In genomic region chr7:87100377-87100776, GRCm38 (mm10) we compare ENCODE assay signal across 5 mouse cellular contexts.
DNase-seq lines count a peak whose midpoint lies in the region; TF ChIP-seq lines count a peak whose summit lies in the region.
"Not testable (repeated sequence)": the region's sequence is repeated elsewhere in the genome, so short reads cannot be mapped to it uniquely, and the experiment has no call there.

No protein-coding gene starts in this region.

- H3K27me3 ChIP-seq in E14TG2a.4 (ENCODE audit: insufficient read depth, low read length), result not testable (repeated sequence)

- peak; percentile 25 for DNase-seq in ES-CJ7 (ENCODE audit: low read depth, low spot score)
- DNase-seq in ES-E14 (ENCODE audit: low read depth, low spot score), result not testable (repeated sequence)
- DNase-seq in R1 (ENCODE audit: low read depth, low spot score), result peak; percentile 53
- DNase-seq in ZHBTc4 (ENCODE audit: low read depth, low spot score), result peak; percentile 24

- H3K9me3 ChIP-seq in E14TG2a.4 (ENCODE audit: low read length), result peaks cover 44% of the 10 kb centered on the region
- not testable (repeated sequence) for H3K9me3 ChIP-seq in ES-E14 (ENCODE audit: control insufficient read depth, insufficient read depth, low read depth, low read length)

- H3K9ac ChIP-seq in ES-E14 (ENCODE audit: insufficient read depth, low read depth, low read length, poor library complexity, severe bottlenecking), result not testable (repeated sequence)

- not testable (repeated sequence) for H3K36me3 ChIP-seq in E14TG2a.4 (ENCODE audit: insufficient read depth, low read length); ES-E14 (ENCODE audit: control insufficient read depth, insufficient read depth, low read length, poor library complexity, severe bottlenecking)

- H3K4me3 ChIP-seq in E14TG2a.4 (replicated peaks; ENCODE audit: low read length) (peak overlapping the region; percentile 55), ES-E14 (ENCODE audit: insufficient read depth in 1 of 2, low read depth in 1 of 2, low read length in 2 of 2, poor library complexity in 1 of 2, severe bottlenecking in 1 of 2) (peak overlapping the region in 1 of 2 experiments; percentile 20; a peak in 2 of 4 replicates)

- in situ Hi-C loops in ES-E14 (cut with MboI; ENCODE audit: low sequenced_read_pairs in 2 of 2, unreplicated experiment in 2 of 2), result loop anchor here in 1 of 2 experiments (25.0 kb wide), 1 partner anchor 187 kb away; no protein-coding TSS in a partner anchor

- H3K4me1 ChIP-seq in E14TG2a.4 (replicated peaks; ENCODE audit: low read depth, low read length), result peaks cover 15% of the 10 kb centered on the region
- H3K4me1 ChIP-seq in ES-E14 (ENCODE audit: control insufficient read depth in 2 of 2, insufficient read depth in 2 of 2, low read length in 2 of 2, poor library complexity in 1 of 2), result not testable (repeated sequence)

- not testable (repeated sequence) for H3K27ac ChIP-seq in ES-E14 (ENCODE audit: insufficient read depth, low read depth, low read length, poor library complexity, severe bottlenecking)

- TF ChIP-seq CTCF in E14TG2a.4 (conservative IDR thresholded peaks at IDR 0.05; ENCODE audit: low read length), result not testable (repeated sequence)

TF ChIP-seq in ES-E14, 5 proteins besides CTCF, POLR2A, EP300 and RAD21:
- TF ChIP-seq MAFK (IDR thresholded peaks at IDR 0.05; ENCODE audit: insufficient read depth, low read depth, low read length), result peak; percentile 60; the same call in 1 of the 2 replicates
TF ChIP-seq in ES-E14: peak in this region for 1; not testable (repeated sequence) for 4.
